Mouse (Mus musculus) testis, adult 2 months (tissue): ENCODE data around the gene Fto. TPM values are rescaled to one million over a fixed set of nuclear protein-coding genes. Genes with fewer than 3 reads are reported as not detected.

ENCODE experiments used
- H3K27ac ChIP-seq: fragments of 200-500 bp; 2 replicates; pipeline ENCODE4 v1.5.1; 2012; ENCODE audit warnings: low read depth, low read length; ENCODE audit not compliant: control insufficient read depth, insufficient read depth
- H3K27me3 ChIP-seq: fragments of 200-500 bp; 2 replicates; pipeline ENCODE4 v1.6.1; 2012; ENCODE audit warnings: mild to moderate bottlenecking, low read length, moderate library complexity; ENCODE audit not compliant: control insufficient read depth, insufficient read depth
- H3K36me3 ChIP-seq: fragments of 200-500 bp; 2 replicates; pipeline ENCODE4 v1.6.1; 2012; ENCODE audit warnings: mild to moderate bottlenecking, low read length; ENCODE audit not compliant: control insufficient read depth, insufficient read depth
- H3K4me1 ChIP-seq: fragments of 200-500 bp; 2 replicates; pipeline ENCODE4 v1.6.1; 2012; ENCODE audit warnings: low read length; ENCODE audit not compliant: control insufficient read depth, insufficient read depth
- H3K4me3 ChIP-seq: fragments of 200-500 bp; 2 replicates; pipeline ENCODE4 v1.5.1; 2012; ENCODE audit warnings: low read depth, mild to moderate bottlenecking, low read length, moderate library complexity, mixed read lengths; ENCODE audit not compliant: control insufficient read depth
- CTCF ChIP-seq: fragments of 200-500 bp; IDR thresholded peaks from 2 replicates; pipeline ENCODE4 v1.5.1; 2012; ENCODE audit warnings: low read depth, mild to moderate bottlenecking, inconsistent platforms, low read length, moderate library complexity; ENCODE audit not compliant: control insufficient read depth, insufficient read depth, insufficient replicate concordance
- POLR2A ChIP-seq: fragments of 200-500 bp; IDR thresholded peaks from 2 replicates; pipeline ENCODE4 v1.6.1; 2012; ENCODE audit warnings: low read depth, mild to moderate bottlenecking, inconsistent platforms, low read length, moderate library complexity; ENCODE audit not compliant: control insufficient read depth
- polyA plus RNA-seq: library from polyadenylated mRNA; depleted of rRNA; stranded (reverse); fragments of >200 nt; gene quantifications from 2 replicates; pipeline ENCODE4 v1.2.3, GENCODE M21; 2012

Fto gene
- polyA plus RNA-seq, 1 experiment: 56.4 TPM

DNA sequence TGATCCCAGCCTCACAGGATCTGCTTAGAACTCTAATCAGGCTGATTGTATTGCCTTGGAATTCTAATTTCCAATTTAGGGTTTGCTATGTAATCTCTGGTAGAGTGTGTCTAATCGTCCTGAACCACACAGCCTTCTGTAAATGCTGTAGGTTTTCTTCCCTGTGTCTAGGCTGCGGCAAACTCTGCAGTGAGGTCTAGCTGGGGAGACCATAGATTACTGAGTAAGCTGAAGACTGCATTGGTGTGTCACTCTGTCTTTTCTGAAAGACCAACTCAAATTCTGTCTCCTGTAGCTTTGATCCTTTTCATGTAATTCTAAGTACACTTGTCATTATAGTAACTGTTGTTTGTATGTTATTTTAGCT, 253.2 kb downstream of the Fto start:
- H3K4me3 ChIP-seq: no peak overlapping the region
- TF ChIP-seq CTCF (no peak), POLR2A (no peak)
- H3K27ac ChIP-seq: no peak overlapping the region
- no peaks in the 10 kb centered on the region for H3K27me3 ChIP-seq
- no peaks in the 10 kb centered on the region; the same call in 1 of the 2 replicates for H3K4me1 ChIP-seq
- no peaks in the 10 kb centered on the region for H3K36me3 ChIP-seq

DNA sequence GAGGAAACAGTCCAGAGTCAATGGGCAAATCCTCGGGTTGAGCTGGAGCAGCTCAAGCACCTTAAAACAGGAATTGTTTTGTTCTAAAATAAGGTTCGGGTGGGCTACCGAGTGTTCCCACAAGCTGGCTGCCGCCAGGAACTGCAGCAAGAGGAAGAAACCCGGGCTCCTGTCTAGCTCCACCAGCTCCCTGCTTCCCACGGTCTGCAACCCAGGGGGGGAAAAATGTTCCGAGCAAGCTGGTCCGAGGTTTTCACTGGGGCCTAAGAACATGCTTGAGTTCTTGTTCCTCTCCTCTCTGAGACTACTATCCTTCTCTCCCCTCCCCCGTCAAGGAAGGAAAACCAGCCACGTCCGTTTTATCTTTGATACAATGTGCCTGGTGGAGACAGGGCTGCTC, 256.5 kb downstream of the Fto start:
- Histone ChIP-seq H3K36me3 (no peaks in the 10 kb centered on the region), H3K4me1 (no peaks in the 10 kb centered on the region; the same call in none of the 2 replicates), H3K27ac (no peak overlapping the region), H3K4me3 (peak overlapping the region; percentile 15), H3K27me3 (no peaks in the 10 kb centered on the region)
- TF ChIP-seq POLR2A (no peak), CTCF (no peak)

DNA sequence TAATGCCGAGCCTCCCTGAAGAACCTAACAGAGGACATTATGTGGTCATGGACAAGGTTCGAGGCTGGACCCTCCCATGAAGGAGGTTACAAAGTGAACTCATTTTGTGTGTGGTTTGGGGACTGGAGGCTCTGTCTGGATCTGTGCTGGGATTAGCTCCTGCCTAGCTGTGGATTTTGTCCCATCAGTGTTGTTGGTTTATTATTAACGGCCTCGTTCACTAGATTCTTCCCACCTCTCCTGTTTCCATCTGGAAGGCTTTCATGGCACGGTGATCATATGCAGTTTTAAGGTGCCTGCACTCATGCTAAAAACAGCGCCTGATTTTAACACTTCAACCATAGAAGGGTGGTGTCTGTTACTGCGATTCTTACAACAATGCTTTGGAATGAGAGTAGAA, 257.5 kb downstream of the Fto start:
- Histone ChIP-seq H3K27me3 (no peaks in the 10 kb centered on the region), H3K4me1 (no peaks in the 10 kb centered on the region; the same call in none of the 2 replicates)
- no peak for TF ChIP-seq CTCF
- no peak for TF ChIP-seq POLR2A

DNA sequence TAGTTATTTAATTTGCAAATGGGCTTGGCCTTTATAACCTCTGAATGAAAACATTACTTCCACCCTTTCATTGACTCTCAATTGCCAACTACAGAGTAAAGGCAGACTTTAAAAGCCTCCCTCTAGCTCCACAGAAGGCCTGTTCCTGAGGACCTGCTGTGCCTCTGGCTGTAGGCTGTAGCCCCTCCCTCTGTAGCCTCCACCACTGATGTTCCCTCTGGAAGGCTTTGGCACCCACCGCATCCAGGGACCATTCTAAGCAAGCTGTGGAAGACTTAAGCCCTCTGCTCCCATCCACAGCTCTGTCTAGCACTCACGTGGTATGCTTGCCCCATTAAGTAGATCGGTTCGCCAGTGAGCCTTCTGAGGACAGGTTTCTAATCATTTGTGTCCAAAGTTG, 258.7 kb downstream of the Fto start:
- H3K27me3 ChIP-seq: no peaks in the 10 kb centered on the region
- no peaks in the 10 kb centered on the region; the same call in none of the 2 replicates for H3K4me1 ChIP-seq
- no peak overlapping the region for H3K27ac ChIP-seq
- H3K36me3 ChIP-seq: no peaks in the 10 kb centered on the region
- H3K4me3 ChIP-seq: no peak overlapping the region
- TF ChIP-seq CTCF (no peak), POLR2A (no peak)

More for the DNA sequence above, 257.5 kb downstream of the Fto start:
- Histone ChIP-seq H3K36me3 (no peaks in the 10 kb centered on the region), H3K27ac (no peak overlapping the region), H3K4me3 (peak overlapping the region; percentile 37)

DNA sequence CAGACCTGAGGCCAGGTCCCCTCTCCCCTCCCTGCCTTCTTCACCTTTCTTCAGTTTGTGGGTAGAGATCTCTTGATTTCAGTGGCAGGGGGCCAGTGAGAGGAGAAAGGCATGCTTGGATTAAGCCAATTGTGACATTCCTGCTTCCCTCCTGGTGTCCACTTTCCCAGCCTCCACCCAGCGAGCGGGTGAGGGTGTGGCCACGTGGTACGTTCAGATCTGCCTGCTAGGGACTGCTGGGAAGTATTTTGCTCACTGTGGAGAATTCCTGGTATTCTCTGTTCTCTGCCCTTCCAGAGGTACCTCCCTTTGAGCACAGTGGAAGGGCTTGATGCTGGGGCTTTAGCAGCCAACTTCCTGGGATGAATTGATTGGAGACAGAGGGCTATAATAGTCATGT, 259.3 kb downstream of the Fto start:
- Histone ChIP-seq H3K27me3 (no peaks in the 10 kb centered on the region), H3K27ac (no peak overlapping the region)
- no peak for TF ChIP-seq POLR2A
- no peak for TF ChIP-seq CTCF

DNA sequence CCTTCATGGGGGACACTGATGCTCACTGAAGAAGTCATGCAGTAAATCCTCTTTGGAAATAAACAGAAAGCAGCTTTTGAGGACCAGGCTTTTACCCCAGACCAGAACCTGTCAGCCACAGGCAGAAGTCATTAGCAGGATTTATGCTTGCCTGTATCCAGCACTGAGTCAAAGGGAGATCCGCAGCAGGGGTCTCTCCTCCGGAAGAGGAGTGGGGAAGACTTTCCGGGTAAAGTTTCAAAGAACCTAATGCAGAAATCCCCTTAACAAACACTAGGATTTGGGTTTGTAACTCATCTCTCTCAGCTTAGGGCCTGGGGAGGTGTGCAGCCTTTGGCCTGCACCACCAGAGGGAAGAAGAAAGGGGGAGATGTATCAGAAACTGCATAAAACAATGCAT, 262.3 kb downstream of the Fto start:
- TF ChIP-seq POLR2A (no peak), CTCF (no peak)
- Histone ChIP-seq H3K27ac (no peak overlapping the region), H3K36me3 (no peaks in the 10 kb centered on the region), H3K4me3 (peak overlapping the region; percentile 49; the same call in 1 of the 2 replicates), H3K4me1 (no peaks in the 10 kb centered on the region; the same call in 1 of the 2 replicates), H3K27me3 (no peaks in the 10 kb centered on the region)

More for the DNA sequence above, 259.3 kb downstream of the Fto start:
- Histone ChIP-seq H3K36me3 (no peaks in the 10 kb centered on the region), H3K4me1 (no peaks in the 10 kb centered on the region; the same call in none of the 2 replicates), H3K4me3 (no peak overlapping the region; the same call in 1 of the 2 replicates)

DNA sequence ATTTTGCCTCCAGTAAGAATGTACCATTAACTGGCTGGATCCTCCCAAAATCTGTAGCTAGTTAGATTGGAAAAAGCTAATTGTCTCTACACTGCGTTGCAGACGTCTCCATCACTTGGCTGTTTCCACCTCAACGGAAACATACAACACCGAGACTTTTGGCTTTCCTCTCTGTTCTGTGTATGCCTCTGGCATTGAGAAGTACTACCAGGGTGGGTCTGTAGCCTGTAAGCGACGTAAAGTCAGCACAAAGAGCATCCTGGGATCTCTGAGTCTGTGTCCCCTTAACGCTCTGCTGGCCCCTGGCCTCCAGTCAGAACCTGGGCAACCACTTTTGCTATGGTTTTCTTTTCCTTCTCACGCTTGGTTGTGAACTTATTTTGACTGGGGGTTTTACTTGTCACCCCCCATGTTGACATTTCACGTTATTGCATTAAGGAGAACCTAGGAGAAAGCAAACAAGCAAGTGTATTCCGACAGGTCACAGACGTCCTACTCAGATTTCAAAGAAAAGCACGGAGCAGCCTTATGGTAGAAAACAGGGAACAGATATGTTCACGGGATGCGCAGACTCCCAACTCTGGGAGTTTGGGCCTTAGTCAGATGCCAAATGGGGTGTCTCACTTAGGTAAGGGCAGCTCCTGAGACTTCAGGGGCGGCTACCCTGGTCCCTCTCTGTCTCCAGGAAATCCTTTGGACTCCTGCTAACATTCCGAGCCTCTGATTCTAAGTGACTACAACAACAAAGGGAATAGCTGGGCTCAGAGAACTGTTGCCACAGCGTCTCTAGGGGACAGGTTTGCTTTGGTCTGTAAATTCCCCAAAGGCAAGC, 263.0 kb downstream of the Fto start:
- Histone ChIP-seq H3K36me3 (no peaks in the 10 kb centered on the region), H3K27me3 (no peaks in the 10 kb centered on the region), H3K4me1 (no peaks in the 10 kb centered on the region; the same call in 1 of the 2 replicates), H3K4me3 (peak overlapping the region; percentile 49), H3K27ac (no peak overlapping the region)
- TF ChIP-seq POLR2A (no peak), CTCF (no peak)
